In genomic region chr8:73226841-73227240, GRCm38 (mm10) we compare ENCODE assay signal across 24 mouse cellular contexts.
DNase-seq lines count a peak whose midpoint lies in the region; ATAC-seq and TF ChIP-seq lines count a peak whose summit lies in the region.
"Had no signal": no experiment of that assay in that cellular context is flagged by ENCODE, and none has a peak within 500 bp of the region (broad histone marks: within the 10 kb centered on the region; RNA-seq: fewer than 3 reads in every experiment).

No protein-coding gene starts in this region.

- no peak overlapping the region for H3K4me2 ChIP-seq in heart, embryonic 14.5 days (ENCODE audit: low read length)
- H3K4me2 ChIP-seq: limb, embryonic 15.5 days; liver, embryonic 15.5 days; neural tube, embryonic 13.5 days had no signal

- H3K27me3 ChIP-seq in heart, embryonic 14.5 days (ENCODE audit: control insufficient read depth, insufficient read depth, low read length) = no peaks in the 10 kb centered on the region
- H3K27me3 ChIP-seq: limb, embryonic 15.5 days; liver, embryonic 15.5 days; neural tube, embryonic 13.5 days had no signal

- intact Hi-C loops in gastrocnemius, adult 2 months (cut with DNase I) = loop anchor here (5.0 to 10.0 kb wide), 2 partner anchors 220 to 732 kb away; partner anchors contain the start of gene Slc35e1

- 69% methylated on average over 3 of the region's 3 CpGs for WGBS in heart, embryonic 14.5 days

- peak overlapping the region; percentile 73; the same call in 1 of the 2 replicates for H3K27ac ChIP-seq in gastrocnemius, adult 2 months
- H3K27ac ChIP-seq in heart, embryonic 14.5 days (replicated peaks in 1 of 2; ENCODE audit: control insufficient read depth in 1 of 2, insufficient read depth in 1 of 2, low read depth in 2 of 2, low read length in 2 of 2) = peak overlapping the region; percentile 20 to 41; a peak in 1 of 4 replicates
- H3K27ac ChIP-seq: hindbrain, postnatal 0 days; limb, embryonic 15.5 days; liver, embryonic 15.5 days; neural tube, embryonic 13.5 days had no signal

- no peaks in the 10 kb centered on the region for H3K36me3 ChIP-seq in heart, embryonic 14.5 days (ENCODE audit: control insufficient read depth, insufficient read depth, low read length)
- H3K36me3 ChIP-seq: limb, embryonic 15.5 days; liver, embryonic 15.5 days; neural tube, embryonic 13.5 days had no signal

- DNase-seq in gastrocnemius, adult 2 months = no peak
- DNase-seq in gastrocnemius, postnatal 4 days (ENCODE audit: low spot score in 2 of 2) = no peak
- no peak for DNase-seq in heart, adult 11 months
- peak; percentile 8 for DNase-seq in ZHBTc4 (ENCODE audit: low read depth, low spot score)
- peak; percentile 19 to 38 for DNase-seq in adrenal gland, postnatal 36 days
- DNase-seq in neural tube, embryonic 10.5 days (ENCODE audit: extremely low spot score, low spot score) = no peak
- DNase-seq: cerebellum, adult 8-10 months; cerebellum, postnatal 36 days; embryo, embryonic 11 days; kidney, adult 9 months; kidney, postnatal 14 days; left cerebral cortex, postnatal 4 days; lung, postnatal 4 days; midbrain, embryonic 14.5 days; retina, postnatal 1 day; right cerebral cortex, postnatal 25 days; spleen, adult 18-20 months had no signal

- TF ChIP-seq CTCF in gastrocnemius, adult 2 months (IDR thresholded peaks at IDR 0.05) = no peak

- peaks cover 4 to 12% of the 10 kb centered on the region in 2 experiments for H3K4me1 ChIP-seq in heart, embryonic 14.5 days (ENCODE audit: control insufficient read depth in 2 of 2, insufficient read depth in 2 of 2, low read length in 2 of 2)
- H3K4me1 ChIP-seq: limb, embryonic 15.5 days; liver, embryonic 15.5 days; neural tube, embryonic 13.5 days had no signal

- no peak overlapping the region for H3K9ac ChIP-seq in heart, embryonic 14.5 days (ENCODE audit: low read length)
- H3K9ac ChIP-seq: limb, embryonic 15.5 days; liver, embryonic 15.5 days; neural tube, embryonic 13.5 days had no signal

- no peaks in the 10 kb centered on the region for H3K9me3 ChIP-seq in heart, embryonic 14.5 days (ENCODE audit: control insufficient read depth, low read length)
- H3K9me3 ChIP-seq: limb, embryonic 15.5 days; liver, embryonic 15.5 days; neural tube, embryonic 13.5 days had no signal

- no peak overlapping the region for H3K4me3 ChIP-seq in gastrocnemius, adult 2 months
- no peak overlapping the region for H3K4me3 ChIP-seq in heart, embryonic 14.5 days (ENCODE audit: control insufficient read depth in 1 of 2, insufficient read depth in 1 of 2, low read depth in 1 of 2, low read length in 2 of 2)
- H3K4me3 ChIP-seq: limb, embryonic 15.5 days; liver, embryonic 15.5 days; neural tube, embryonic 13.5 days had no signal

- ATAC-seq in heart, embryonic 14.5 days (ENCODE audit: insufficient number of reproducible peaks, insufficient read depth, low FRiP score, low read depth) = no peak
- ATAC-seq: forebrain, embryonic 14.5 days; hindbrain, postnatal 0 days; intestine, embryonic 16.5 days had no signal

Comparison
In these comparisons a context has a peak if more than half of its experiments do, and no peak if none do; other contexts are left out.
1. DNase-seq: peak in ZHBTc4 (single experiment) and adrenal gland, postnatal 36 days (2 of 2); none in gastrocnemius, adult 2 months (single experiment), gastrocnemius, postnatal 4 days (0 of 2), heart, adult 11 months (single experiment) and neural tube, embryonic 10.5 days (single experiment).